Mouse (Mus musculus): Measurements from ENCODE around the gene 4930453N24Rik. TPM values are rescaled to one million over a fixed set of nuclear protein-coding genes. Genes with fewer than 3 reads are reported as not detected.

The 4930453N24Rik gene
- polyA plus RNA-seq, 1 experiment from 2014 or later, result 33.8 TPM

DNA sequence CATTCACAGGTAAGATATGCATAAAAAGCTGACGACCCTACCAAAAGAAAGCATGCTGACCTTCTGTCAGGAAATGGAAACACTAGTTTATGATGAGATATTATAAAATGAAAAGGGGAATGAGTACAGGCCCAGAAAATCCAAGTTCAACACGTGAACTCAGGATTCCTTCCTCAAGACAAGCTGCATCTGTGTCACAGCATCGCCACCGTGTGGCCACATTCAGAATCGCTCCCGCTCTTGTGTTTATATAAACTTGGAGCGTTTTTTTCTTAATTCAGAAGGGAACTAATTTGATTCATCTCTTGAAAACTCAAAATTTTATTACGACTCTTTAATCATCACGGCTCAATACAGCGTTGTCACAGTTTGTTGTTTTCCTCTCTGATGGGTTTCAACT, 22.7 kb downstream of the 4930453N24Rik start:
- H3K9ac ChIP-seq (ENCODE audit: low read length), result no peak overlapping the region
- H3K4me1 ChIP-seq (ENCODE audit: control insufficient read depth, insufficient read depth, low read length), result no peaks in the 10 kb centered on the region
- WGBS, result 10% methylated on average over 10 of the region's 10 CpGs
- H3K9me3 ChIP-seq (ENCODE audit: control insufficient read depth, low read length), result no peaks in the 10 kb centered on the region
- DNase-seq (ENCODE audit: low spot score) (peak; percentile 83), ATAC-seq (ENCODE audit: insufficient read depth, low FRiP score, low TSS enrichment) (no peak)
- H3K4me3 ChIP-seq (ENCODE audit: low read depth, low read length), result no peak overlapping the region
- H3K4me2 ChIP-seq (ENCODE audit: low read depth), result no peak overlapping the region
- H3K27ac ChIP-seq (ENCODE audit: low read depth, low read length), result no peak overlapping the region
- H3K27me3 ChIP-seq (ENCODE audit: control insufficient read depth, insufficient read depth, low read length), result no peaks in the 10 kb centered on the region
- H3K36me3 ChIP-seq (ENCODE audit: control insufficient read depth, insufficient read depth, low read length), result no peaks in the 10 kb centered on the region

DNA sequence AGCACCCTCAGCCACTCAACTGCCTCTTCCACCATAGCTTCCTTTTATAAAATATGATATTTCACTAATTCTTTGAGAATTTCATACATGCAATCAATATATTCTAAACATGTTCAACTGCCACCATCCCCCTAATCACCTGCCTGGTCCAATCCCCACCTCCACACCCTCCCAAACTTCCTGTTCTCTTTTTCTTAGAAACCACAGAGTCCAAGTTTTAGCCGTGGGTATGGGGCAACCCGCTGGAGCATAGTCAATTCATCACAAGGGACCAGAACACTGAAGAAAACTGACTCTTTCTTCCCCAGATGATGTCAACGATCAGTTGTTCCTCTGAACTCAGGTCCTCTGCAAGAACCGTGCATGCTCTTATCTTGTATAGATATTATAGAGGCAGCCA, 25.9 kb downstream of the 4930453N24Rik start:
- H3K4me2 ChIP-seq (ENCODE audit: low read depth), result no peak overlapping the region
- no peak overlapping the region for H3K4me3 ChIP-seq (ENCODE audit: low read depth, low read length)
- H3K27ac ChIP-seq (ENCODE audit: low read depth, low read length), result no peak overlapping the region
- no peak for ATAC-seq (ENCODE audit: insufficient read depth, low FRiP score, low TSS enrichment)
- H3K9ac ChIP-seq (ENCODE audit: low read length), result no peak overlapping the region
- no peaks in the 10 kb centered on the region for H3K9me3 ChIP-seq (ENCODE audit: control insufficient read depth, low read length)
- no peaks in the 10 kb centered on the region for H3K27me3 ChIP-seq (ENCODE audit: control insufficient read depth, insufficient read depth, low read length)
- no peaks in the 10 kb centered on the region for H3K4me1 ChIP-seq (ENCODE audit: control insufficient read depth, insufficient read depth, low read length)
- no peak for DNase-seq (ENCODE audit: low spot score)
- H3K36me3 ChIP-seq (ENCODE audit: control insufficient read depth, insufficient read depth, low read length), result no peaks in the 10 kb centered on the region
- 80% methylated on average over 4 of the region's 4 CpGs for WGBS

DNA sequence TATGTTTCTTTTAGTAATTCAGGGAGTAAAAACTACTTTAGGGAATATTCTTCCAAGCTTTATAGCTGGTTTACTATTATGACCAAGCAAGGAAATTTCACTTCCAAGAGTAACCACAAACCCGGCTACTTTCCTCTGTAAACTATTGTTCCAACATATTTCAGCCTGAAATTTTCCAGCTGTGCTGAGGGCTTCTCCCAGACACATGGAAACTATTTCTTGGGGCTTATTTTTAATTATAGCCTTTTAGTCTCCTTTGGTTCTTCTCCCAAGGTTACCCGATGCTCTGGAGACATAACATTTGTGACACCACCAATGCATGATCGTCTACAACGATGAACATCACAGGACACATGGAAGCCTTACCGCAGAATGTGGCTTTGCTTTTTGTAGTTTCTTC, 33.7 kb downstream of the 4930453N24Rik start:
- H3K36me3 ChIP-seq (ENCODE audit: control insufficient read depth, insufficient read depth, low read length), result no peaks in the 10 kb centered on the region
- no peak overlapping the region for H3K27ac ChIP-seq (ENCODE audit: low read depth, low read length)
- no peaks in the 10 kb centered on the region for H3K9me3 ChIP-seq (ENCODE audit: control insufficient read depth, low read length)
- no peak for DNase-seq (ENCODE audit: low spot score)
- H3K9ac ChIP-seq (ENCODE audit: low read length), result no peak overlapping the region
- no peak overlapping the region for H3K4me3 ChIP-seq (ENCODE audit: low read depth, low read length)
- 88% methylated on average over 5 of the region's 5 CpGs for WGBS
- no peaks in the 10 kb centered on the region for H3K27me3 ChIP-seq (ENCODE audit: control insufficient read depth, insufficient read depth, low read length)
- ATAC-seq (ENCODE audit: insufficient read depth, low FRiP score, low TSS enrichment), result no peak
- H3K4me1 ChIP-seq (ENCODE audit: control insufficient read depth, insufficient read depth, low read length), result no peaks in the 10 kb centered on the region
- H3K4me2 ChIP-seq (ENCODE audit: low read depth), result no peak overlapping the region

DNA sequence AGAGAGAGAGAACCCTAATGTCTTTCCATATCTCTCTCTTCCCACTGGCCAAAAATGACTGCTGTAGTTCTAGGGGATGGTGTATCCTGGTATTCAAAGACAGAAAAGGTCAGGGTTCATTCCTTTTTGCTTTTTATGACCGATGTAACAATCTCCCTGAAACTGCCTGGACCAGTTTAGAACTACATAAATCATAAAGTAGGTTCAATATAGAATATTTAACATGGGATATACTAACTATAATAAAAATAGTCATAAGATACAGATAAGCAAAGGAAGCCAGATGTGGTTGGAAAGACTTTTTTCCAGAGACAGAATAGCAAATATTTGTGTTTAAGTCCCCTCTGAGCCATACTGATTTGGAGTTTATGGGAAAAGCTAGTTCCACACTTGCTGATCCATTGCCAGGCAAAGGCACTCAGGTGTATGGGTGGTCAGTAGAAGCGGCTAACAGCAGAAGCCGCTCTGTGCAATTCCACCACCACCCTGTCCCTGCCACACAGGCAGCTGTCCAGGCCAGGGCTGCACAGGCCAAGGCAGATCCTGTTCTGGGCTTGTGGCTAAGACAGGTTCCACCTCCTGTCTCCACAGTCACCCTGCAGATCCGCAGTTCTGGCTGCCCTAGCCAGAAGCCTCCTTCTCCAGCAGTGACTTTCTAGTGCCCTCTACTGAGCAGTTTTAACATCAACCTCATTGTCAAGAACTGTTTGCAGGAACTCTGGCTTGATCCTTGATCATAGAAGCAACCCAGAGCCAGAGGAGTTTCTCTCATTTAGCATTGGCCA, 47.5 kb downstream of the 4930453N24Rik start:
- Histone ChIP-seq H3K9me3 (ENCODE audit: control insufficient read depth, low read length) (no peaks in the 10 kb centered on the region), H3K4me2 (ENCODE audit: low read depth) (no peak overlapping the region), H3K4me1 (ENCODE audit: control insufficient read depth, insufficient read depth, low read length) (0 out of 2 replicates have a peak, but pooled peaks cover 2% of the 10 kb centered on the region), H3K36me3 (ENCODE audit: control insufficient read depth, insufficient read depth, low read length) (no peaks in the 10 kb centered on the region), H3K4me3 (ENCODE audit: low read depth, low read length) (no peak overlapping the region), H3K27ac (ENCODE audit: low read depth, low read length) (no peak overlapping the region), H3K9ac (ENCODE audit: low read length) (no peak overlapping the region), H3K27me3 (ENCODE audit: control insufficient read depth, insufficient read depth, low read length) (no peaks in the 10 kb centered on the region)
- DNase-seq (ENCODE audit: low spot score) (peak; percentile 51), ATAC-seq (ENCODE audit: insufficient read depth, low FRiP score, low TSS enrichment) (peak; percentile 67)
- 53% methylated on average over 4 of the region's 4 CpGs for WGBS

DNA sequence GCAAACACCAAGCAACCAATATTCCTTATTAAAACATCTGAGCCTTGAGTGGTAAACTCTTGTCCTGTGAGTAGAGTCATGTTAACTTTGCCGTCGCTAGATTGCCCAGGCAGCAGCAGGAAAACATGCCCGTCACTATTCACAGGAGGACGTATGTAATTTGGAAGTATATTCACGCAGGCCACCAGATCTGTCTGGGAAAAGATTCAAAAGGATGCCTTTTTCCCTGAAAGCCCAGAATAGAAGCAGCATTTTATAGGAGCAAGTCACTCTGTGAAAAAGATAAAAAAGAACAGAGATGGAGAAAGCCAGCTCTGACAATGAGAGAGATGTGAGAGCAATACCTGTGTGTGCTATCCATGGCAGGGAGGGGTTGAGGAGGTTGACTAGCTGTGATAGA, 49.4 kb downstream of the 4930453N24Rik start:
- no peak overlapping the region for H3K4me2 ChIP-seq (ENCODE audit: low read depth)
- WGBS, result 84% methylated on average over 5 of the region's 5 CpGs
- H3K4me3 ChIP-seq (ENCODE audit: low read depth, low read length), result no peak overlapping the region
- H3K9me3 ChIP-seq (ENCODE audit: control insufficient read depth, low read length), result no peaks in the 10 kb centered on the region
- H3K36me3 ChIP-seq (ENCODE audit: control insufficient read depth, insufficient read depth, low read length), result no peaks in the 10 kb centered on the region
- ATAC-seq (ENCODE audit: insufficient read depth, low FRiP score, low TSS enrichment), result no peak
- 0 out of 2 replicates have a peak, but pooled peaks cover 2% of the 10 kb centered on the region for H3K4me1 ChIP-seq (ENCODE audit: control insufficient read depth, insufficient read depth, low read length)
- H3K9ac ChIP-seq (ENCODE audit: low read length), result no peak overlapping the region
- DNase-seq (ENCODE audit: low spot score), result no peak
- no peaks in the 10 kb centered on the region for H3K27me3 ChIP-seq (ENCODE audit: control insufficient read depth, insufficient read depth, low read length)
- no peak overlapping the region for H3K27ac ChIP-seq (ENCODE audit: low read depth, low read length)

DNA sequence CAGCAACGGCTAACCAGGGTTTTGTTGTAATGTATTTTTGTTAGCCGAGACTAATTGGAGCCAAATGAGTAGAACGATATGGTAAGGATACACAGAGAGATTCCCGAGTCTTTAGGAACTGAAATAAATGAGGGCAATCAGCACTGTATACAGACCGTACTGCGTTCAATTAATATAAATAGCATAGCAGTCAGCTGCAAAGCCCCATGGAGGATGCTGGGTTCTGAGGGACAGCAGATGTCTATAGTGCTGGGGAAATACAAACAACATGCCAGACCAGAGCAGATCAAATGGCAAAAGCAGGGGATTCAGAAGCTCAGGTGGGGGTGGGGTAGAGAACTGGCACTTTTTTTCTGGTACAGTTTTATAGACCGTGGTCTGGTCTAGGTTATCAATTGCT, 51.9 kb downstream of the 4930453N24Rik start:
- peak; percentile 35; the same call in 1 of the 2 replicates for ATAC-seq (ENCODE audit: insufficient read depth, low FRiP score, low TSS enrichment)
- no peaks in the 10 kb centered on the region for H3K9me3 ChIP-seq (ENCODE audit: control insufficient read depth, low read length)
- no peak overlapping the region for H3K27ac ChIP-seq (ENCODE audit: low read depth, low read length)
- no peak for DNase-seq (ENCODE audit: low spot score)
- H3K9ac ChIP-seq (ENCODE audit: low read length), result no peak overlapping the region
- WGBS, result 52% methylated on average over 7 of the region's 7 CpGs
- H3K4me2 ChIP-seq (ENCODE audit: low read depth), result no peak overlapping the region
- 0 out of 2 replicates have a peak, but pooled peaks cover 2% of the 10 kb centered on the region for H3K4me1 ChIP-seq (ENCODE audit: control insufficient read depth, insufficient read depth, low read length)
- H3K36me3 ChIP-seq (ENCODE audit: control insufficient read depth, insufficient read depth, low read length), result no peaks in the 10 kb centered on the region
- H3K4me3 ChIP-seq (ENCODE audit: low read depth, low read length), result no peak overlapping the region
- no peaks in the 10 kb centered on the region for H3K27me3 ChIP-seq (ENCODE audit: control insufficient read depth, insufficient read depth, low read length)

DNA sequence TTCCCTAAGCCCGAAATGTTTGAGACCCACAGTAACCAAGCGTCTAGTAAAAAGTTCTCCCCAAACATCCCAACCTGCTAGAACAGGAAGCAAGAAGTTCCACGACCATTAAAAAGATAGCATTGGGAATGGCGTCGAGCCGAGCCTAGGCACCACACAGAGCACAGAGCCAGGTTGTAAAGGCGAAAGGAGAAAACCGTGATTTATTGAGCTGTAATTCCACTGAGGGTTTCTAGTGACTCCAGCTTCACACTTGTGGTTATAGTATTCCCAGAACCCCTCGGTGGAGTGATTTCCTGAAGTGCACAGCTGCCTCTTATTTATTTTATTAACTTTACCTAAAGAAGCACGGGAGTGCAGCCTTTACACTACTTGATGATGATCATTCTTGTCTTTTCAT, 53.1 kb downstream of the 4930453N24Rik start:
- no peaks in the 10 kb centered on the region for H3K27me3 ChIP-seq (ENCODE audit: control insufficient read depth, insufficient read depth, low read length)

DNA sequence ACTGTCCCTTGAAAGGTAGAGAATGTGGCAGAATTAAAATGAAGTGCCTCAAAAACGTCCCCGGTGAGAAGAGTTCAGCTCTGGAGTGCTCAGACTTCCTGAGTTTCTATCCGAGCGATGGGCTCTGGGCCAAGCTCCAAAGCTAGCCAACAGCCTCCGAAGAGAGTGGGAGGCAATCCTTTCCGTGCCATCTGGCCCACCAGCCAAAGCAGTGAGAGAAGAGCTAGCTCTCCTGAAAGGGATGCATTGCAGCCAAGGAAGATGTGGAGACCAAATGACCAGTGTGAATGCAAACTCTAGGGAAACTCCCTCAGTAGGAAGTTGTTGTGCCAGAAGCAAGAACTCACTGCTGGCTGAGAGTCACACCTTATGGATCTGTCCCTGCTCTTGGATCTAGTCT, 59.1 kb downstream of the 4930453N24Rik start:
- ATAC-seq (ENCODE audit: insufficient read depth, low FRiP score, low TSS enrichment), result no peak
- no peak overlapping the region for H3K4me3 ChIP-seq (ENCODE audit: low read depth, low read length)
- H3K4me1 ChIP-seq (ENCODE audit: control insufficient read depth, insufficient read depth, low read length), result no peaks in the 10 kb centered on the region
- H3K36me3 ChIP-seq (ENCODE audit: control insufficient read depth, insufficient read depth, low read length), result no peaks in the 10 kb centered on the region
- WGBS, result 87% methylated on average over 6 of the region's 6 CpGs
- H3K27ac ChIP-seq (ENCODE audit: low read depth, low read length), result no peak overlapping the region
- no peak overlapping the region for H3K9ac ChIP-seq (ENCODE audit: low read length)
- H3K4me2 ChIP-seq (ENCODE audit: low read depth), result no peak overlapping the region
- no peaks in the 10 kb centered on the region for H3K9me3 ChIP-seq (ENCODE audit: control insufficient read depth, low read length)
- H3K27me3 ChIP-seq (ENCODE audit: control insufficient read depth, insufficient read depth, low read length), result no peaks in the 10 kb centered on the region
- DNase-seq (ENCODE audit: low spot score), result no peak

More for the DNA sequence above, 53.1 kb downstream of the 4930453N24Rik start:
- Histone ChIP-seq H3K4me2 (ENCODE audit: low read depth) (no peak overlapping the region), H3K27ac (ENCODE audit: low read depth, low read length) (no peak overlapping the region), H3K9me3 (ENCODE audit: control insufficient read depth, low read length) (no peaks in the 10 kb centered on the region), H3K4me3 (ENCODE audit: low read depth, low read length) (no peak overlapping the region), H3K4me1 (ENCODE audit: control insufficient read depth, insufficient read depth, low read length) (0 out of 2 replicates have a peak, but pooled peaks cover 2% of the 10 kb centered on the region), H3K36me3 (ENCODE audit: control insufficient read depth, insufficient read depth, low read length) (no peaks in the 10 kb centered on the region), H3K9ac (ENCODE audit: low read length) (no peak overlapping the region)
- 41% methylated on average over 10 of the region's 10 CpGs for WGBS
- ATAC-seq (ENCODE audit: insufficient read depth, low FRiP score, low TSS enrichment) (no peak), DNase-seq (ENCODE audit: low spot score) (no peak)

Measured in neural tube, embryonic 11.5 days (tissue).